Mouse (Mus musculus): ENCODE results near the gene B4galt1. TPM values are rescaled to one million over a fixed set of nuclear protein-coding genes. Genes with fewer than 3 reads are reported as not detected.
A peak's percentile ranks its signal among the peaks of the same experiment; 100 is the strongest.

Gene B4galt1
- polyA plus RNA-seq, 1 experiment from 2014 or later: 20.0 TPM

GRCm38 (mm10) chr4:40849518-40849917 is 4.3 kb downstream of the B4galt1 start:
- no peaks in the 10 kb centered on the region for H3K27me3 ChIP-seq (ENCODE audit: control insufficient read depth, insufficient read depth, low read length)
- H3K27ac ChIP-seq (ENCODE audit: low read depth, low read length): no peak overlapping the region
- no peak overlapping the region for H3K9ac ChIP-seq (ENCODE audit: low read length)
- 85% methylated on average over 3 of the region's 3 CpGs for WGBS
- ATAC-seq (ENCODE audit: insufficient read depth, low FRiP score, low TSS enrichment) (no peak), DNase-seq (ENCODE audit: low spot score) (no peak)
- H3K4me1 ChIP-seq (ENCODE audit: control insufficient read depth, insufficient read depth, low read length): peaks cover 10% of the 10 kb centered on the region
- no peak overlapping the region for H3K4me2 ChIP-seq (ENCODE audit: low read depth)
- H3K4me3 ChIP-seq (ENCODE audit: low read depth, low read length): no peak overlapping the region
- H3K9me3 ChIP-seq (ENCODE audit: control insufficient read depth, low read length): no peaks in the 10 kb centered on the region
- H3K36me3 ChIP-seq (ENCODE audit: control insufficient read depth, insufficient read depth, low read length): no peaks in the 10 kb centered on the region

- H3K9ac ChIP-seq (ENCODE audit: low read length): no peak overlapping the region
- no peaks in the 10 kb centered on the region for H3K9me3 ChIP-seq (ENCODE audit: control insufficient read depth, low read length)
- 96% methylated on average over 8 of the region's 8 CpGs for whole genome bisulfite sequencing
- H3K36me3 ChIP-seq (ENCODE audit: control insufficient read depth, insufficient read depth, low read length): no peaks in the 10 kb centered on the region
- H3K4me1 ChIP-seq (ENCODE audit: control insufficient read depth, insufficient read depth, low read length): peaks cover 13% of the 10 kb centered on the region
- no peak overlapping the region for H3K4me3 ChIP-seq (ENCODE audit: low read depth, low read length)
- H3K4me2 ChIP-seq (ENCODE audit: low read depth): no peak overlapping the region
- ATAC-seq (ENCODE audit: insufficient read depth, low FRiP score, low TSS enrichment) (no peak), DNase-seq (ENCODE audit: low spot score) (no peak)
- H3K27ac ChIP-seq (ENCODE audit: low read depth, low read length): no peak overlapping the region
- H3K27me3 ChIP-seq (ENCODE audit: control insufficient read depth, insufficient read depth, low read length): no peaks in the 10 kb centered on the region
These were observed 5.6 kb downstream of the B4galt1 start for GRCm38 (mm10) chr4:40848246-40848645.

GRCm38 (mm10) chr4:40847160-40847559 is 6.6 kb downstream of the B4galt1 start:
- H3K27ac ChIP-seq (ENCODE audit: low read depth, low read length): no peak overlapping the region
- no peak overlapping the region for H3K4me2 ChIP-seq (ENCODE audit: low read depth)
- H3K9ac ChIP-seq (ENCODE audit: low read length): no peak overlapping the region
- H3K4me3 ChIP-seq (ENCODE audit: low read depth, low read length): no peak overlapping the region
- no peak for ATAC-seq (ENCODE audit: insufficient read depth, low FRiP score, low TSS enrichment)
- no peak for DNase-seq (ENCODE audit: low spot score)
- 79% methylated on average over 4 of the region's 4 CpGs for WGBS
- no peaks in the 10 kb centered on the region for H3K9me3 ChIP-seq (ENCODE audit: control insufficient read depth, low read length)
- no peaks in the 10 kb centered on the region for H3K27me3 ChIP-seq (ENCODE audit: control insufficient read depth, insufficient read depth, low read length)
- peaks cover 11% of the 10 kb centered on the region for H3K4me1 ChIP-seq (ENCODE audit: control insufficient read depth, insufficient read depth, low read length)
- no peaks in the 10 kb centered on the region for H3K36me3 ChIP-seq (ENCODE audit: control insufficient read depth, insufficient read depth, low read length)

GRCm38 (mm10) chr4:40846143-40846931 is 7.5 kb downstream of the B4galt1 start:
- no peak overlapping the region for H3K4me3 ChIP-seq (ENCODE audit: low read depth, low read length)
- no peak overlapping the region for H3K4me2 ChIP-seq (ENCODE audit: low read depth)
- H3K9me3 ChIP-seq (ENCODE audit: control insufficient read depth, low read length): no peaks in the 10 kb centered on the region
- H3K4me1 ChIP-seq (ENCODE audit: control insufficient read depth, insufficient read depth, low read length): peaks cover 3% of the 10 kb centered on the region; the same call in 1 of the 2 replicates
- ATAC-seq (ENCODE audit: insufficient read depth, low FRiP score, low TSS enrichment) (no peak), DNase-seq (ENCODE audit: low spot score) (no peak)
- no peaks in the 10 kb centered on the region for H3K27me3 ChIP-seq (ENCODE audit: control insufficient read depth, insufficient read depth, low read length)
- no peaks in the 10 kb centered on the region for H3K36me3 ChIP-seq (ENCODE audit: control insufficient read depth, insufficient read depth, low read length)
- no peak overlapping the region for H3K27ac ChIP-seq (ENCODE audit: low read depth, low read length)
- WGBS: 90% methylated on average over 7 of the region's 7 CpGs
- no peak overlapping the region for H3K9ac ChIP-seq (ENCODE audit: low read length)

- H3K27me3 ChIP-seq (ENCODE audit: control insufficient read depth, insufficient read depth, low read length): no peaks in the 10 kb centered on the region
- no peak overlapping the region for H3K4me2 ChIP-seq (ENCODE audit: low read depth)
- ATAC-seq (ENCODE audit: insufficient read depth, low FRiP score, low TSS enrichment): no peak
- WGBS: 73% methylated on average over 12 of the region's 12 CpGs
- no peaks in the 10 kb centered on the region for H3K36me3 ChIP-seq (ENCODE audit: control insufficient read depth, insufficient read depth, low read length)
- no peak overlapping the region for H3K9ac ChIP-seq (ENCODE audit: low read length)
- peak overlapping the region; percentile 34; the same call in 1 of the 2 replicates for H3K27ac ChIP-seq (ENCODE audit: low read depth, low read length)
- DNase-seq (ENCODE audit: low spot score): no peak
- H3K4me1 ChIP-seq (ENCODE audit: control insufficient read depth, insufficient read depth, low read length): peaks cover 3% of the 10 kb centered on the region; the same call in 1 of the 2 replicates
- H3K4me3 ChIP-seq (ENCODE audit: low read depth, low read length): no peak overlapping the region
- H3K9me3 ChIP-seq (ENCODE audit: control insufficient read depth, low read length): no peaks in the 10 kb centered on the region
These were observed 8.7 kb downstream of the B4galt1 start for GRCm38 (mm10) chr4:40844811-40845751.

GRCm38 (mm10) chr4:40844251-40844721 is 9.5 kb downstream of the B4galt1 start:
- peaks cover 3% of the 10 kb centered on the region; the same call in 1 of the 2 replicates for H3K4me1 ChIP-seq (ENCODE audit: control insufficient read depth, insufficient read depth, low read length)
- H3K36me3 ChIP-seq (ENCODE audit: control insufficient read depth, insufficient read depth, low read length): no peaks in the 10 kb centered on the region
- no peak overlapping the region for H3K4me3 ChIP-seq (ENCODE audit: low read depth, low read length)
- 7% methylated on average over 5 of the region's 5 CpGs for WGBS
- no peak overlapping the region for H3K9ac ChIP-seq (ENCODE audit: low read length)
- peak overlapping the region; percentile 34; the same call in 1 of the 2 replicates for H3K27ac ChIP-seq (ENCODE audit: low read depth, low read length)
- ATAC-seq (ENCODE audit: insufficient read depth, low FRiP score, low TSS enrichment) (no peak), DNase-seq (ENCODE audit: low spot score) (no peak)
- H3K4me2 ChIP-seq (ENCODE audit: low read depth): no peak overlapping the region
- no peaks in the 10 kb centered on the region for H3K27me3 ChIP-seq (ENCODE audit: control insufficient read depth, insufficient read depth, low read length)
- no peaks in the 10 kb centered on the region for H3K9me3 ChIP-seq (ENCODE audit: control insufficient read depth, low read length)

GRCm38 (mm10) chr4:40843726-40844125 is 10.1 kb downstream of the B4galt1 start:
- Histone ChIP-seq H3K9ac (ENCODE audit: low read length) (no peak overlapping the region), H3K27me3 (ENCODE audit: control insufficient read depth, insufficient read depth, low read length) (no peaks in the 10 kb centered on the region), H3K4me3 (ENCODE audit: low read depth, low read length) (no peak overlapping the region), H3K4me2 (ENCODE audit: low read depth) (no peak overlapping the region), H3K4me1 (ENCODE audit: control insufficient read depth, insufficient read depth, low read length) (peaks cover 3% of the 10 kb centered on the region; the same call in 1 of the 2 replicates), H3K9me3 (ENCODE audit: control insufficient read depth, low read length) (no peaks in the 10 kb centered on the region), H3K36me3 (ENCODE audit: control insufficient read depth, insufficient read depth, low read length) (no peaks in the 10 kb centered on the region), H3K27ac (ENCODE audit: low read depth, low read length) (0 out of 2 replicates have a peak overlapping the region, but pooled peaks have one; percentile 34)
- 77% methylated on average over 8 of the region's 8 CpGs for WGBS
- no peak for DNase-seq (ENCODE audit: low spot score)
- no peak for ATAC-seq (ENCODE audit: insufficient read depth, low FRiP score, low TSS enrichment)

GRCm38 (mm10) chr4:40840448-40840847 is 13.4 kb downstream of the B4galt1 start:
- no peak overlapping the region for H3K27ac ChIP-seq (ENCODE audit: low read depth, low read length)
- H3K36me3 ChIP-seq (ENCODE audit: control insufficient read depth, insufficient read depth, low read length): no peaks in the 10 kb centered on the region
- ATAC-seq (ENCODE audit: insufficient read depth, low FRiP score, low TSS enrichment) (no peak), DNase-seq (ENCODE audit: low spot score) (no peak)
- H3K27me3 ChIP-seq (ENCODE audit: control insufficient read depth, insufficient read depth, low read length): no peaks in the 10 kb centered on the region
- H3K9ac ChIP-seq (ENCODE audit: low read length): no peak overlapping the region
- peaks cover 3% of the 10 kb centered on the region; the same call in 1 of the 2 replicates for H3K4me1 ChIP-seq (ENCODE audit: control insufficient read depth, insufficient read depth, low read length)
- H3K9me3 ChIP-seq (ENCODE audit: control insufficient read depth, low read length): no peaks in the 10 kb centered on the region
- WGBS: 95% methylated on average over 2 of the region's 2 CpGs
- H3K4me2 ChIP-seq (ENCODE audit: low read depth): no peak overlapping the region
- H3K4me3 ChIP-seq (ENCODE audit: low read depth, low read length): no peak overlapping the region
